Mouse (Mus musculus) frontal cortex, postnatal 14 days (tissue): ENCODE data around the gene Gm49373.

ENCODE experiments used
- DNase-seq, 2 experiments: peaks; one replicate each; pipeline ENCODE4 v3.0.0; 2022; ENCODE audit warnings: low spot score in 2 of 2

The Gm49373 gene

GRCm38 (mm10) chr9:21028560-21029110, 44.3 kb downstream of the Gm49373 start:
- DNase-seq = no peak

GRCm38 (mm10) chr9:21027774-21028290, 45.1 kb downstream of the Gm49373 start:
- DNase-seq = no peak

GRCm38 (mm10) chr9:21026849-21027248, 46.0 kb downstream of the Gm49373 start:
- no peak for DNase-seq

- no peak for DNase-seq
Observed at GRCm38 (mm10) chr9:21025258-21025810, 47.6 kb downstream of the Gm49373 start.

- DNase-seq = no peak
Observed at GRCm38 (mm10) chr9:21022726-21023125, 50.2 kb downstream of the Gm49373 start.

- DNase-seq = no peak
Observed at GRCm38 (mm10) chr9:21022288-21022687, 50.6 kb downstream of the Gm49373 start.

GRCm38 (mm10) chr9:21021363-21021762, 51.5 kb downstream of the Gm49373 start:
- no peak for DNase-seq

GRCm38 (mm10) chr9:21018600-21018999, 54.3 kb downstream of the Gm49373 start:
- no peak for DNase-seq

- DNase-seq = no peak
Observed at GRCm38 (mm10) chr9:21017177-21017575, 55.7 kb downstream of the Gm49373 start.

GRCm38 (mm10) chr9:21016331-21017176, 56.3 kb downstream of the Gm49373 start:
- DNase-seq = no peak

GRCm38 (mm10) chr9:21015571-21016130, 57.2 kb downstream of the Gm49373 start, which contains the start of gene Icam1:
Gene Icam1 (plus strand): TSS chr9:21015985.
- no peak for DNase-seq

- DNase-seq = peak in 1 of 2 experiments; percentile 48
Observed at GRCm38 (mm10) chr9:21014691-21015570, 58.0 kb downstream of the Gm49373 start.
